Mouse (Mus musculus): Measurements from ENCODE around the gene Fam50b.

The Fam50b gene

DNA sequence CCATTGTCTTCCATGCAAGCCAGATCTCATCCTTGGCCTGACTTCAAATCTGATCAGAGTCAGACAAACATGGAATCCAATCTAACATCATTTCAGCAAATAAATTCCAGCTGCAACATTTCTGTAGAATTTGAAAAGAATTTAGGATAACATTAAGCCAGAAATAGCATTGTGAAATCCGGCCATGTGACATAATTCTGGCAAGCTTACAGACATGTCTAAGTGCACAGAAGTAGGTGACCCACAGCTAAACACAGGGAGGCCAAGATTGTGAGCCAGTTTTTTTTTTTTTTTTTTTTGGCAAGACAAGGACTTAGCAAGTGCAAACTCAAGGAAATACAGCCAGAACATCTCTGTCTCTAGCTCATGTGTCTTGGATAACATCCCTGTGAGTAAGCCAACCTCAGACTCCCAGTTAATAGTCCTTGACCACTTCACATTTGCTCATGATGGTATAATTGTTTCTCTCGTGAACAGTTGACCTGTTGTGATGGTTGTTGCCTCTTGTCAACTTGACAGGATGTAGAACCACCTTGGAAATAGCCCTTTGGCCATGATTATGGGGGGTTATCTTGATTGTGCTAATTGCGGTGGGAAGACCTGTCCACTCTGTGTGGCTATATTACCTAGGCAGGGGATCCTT lies 54.6 kb downstream of the Fam50b start:
- peak; percentile 72 for DNase-seq (ENCODE audit: extremely low read depth, insufficient read length, low spot score)

DNA sequence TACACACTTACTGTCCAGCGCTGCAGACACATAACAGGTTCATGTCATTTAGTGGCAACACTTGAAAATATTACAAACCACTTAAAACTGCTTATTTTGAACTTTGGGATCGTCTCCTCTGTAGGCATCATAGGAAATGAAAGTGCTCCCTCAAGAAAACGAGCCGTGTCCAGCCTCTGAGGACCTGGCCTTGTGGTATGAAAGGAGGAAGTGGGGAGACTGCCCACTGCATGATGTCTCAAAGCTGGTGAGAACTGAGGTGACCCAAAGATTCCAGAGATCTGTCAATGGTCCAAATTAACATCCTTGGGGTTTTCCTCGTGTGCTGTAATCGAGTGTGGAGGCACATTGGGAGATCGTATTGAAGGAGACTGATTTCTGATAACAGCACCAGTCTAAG lies 58.4 kb downstream of the Fam50b start:
- DNase-seq (ENCODE audit: extremely low read depth, insufficient read length, low spot score): no peak

DNA sequence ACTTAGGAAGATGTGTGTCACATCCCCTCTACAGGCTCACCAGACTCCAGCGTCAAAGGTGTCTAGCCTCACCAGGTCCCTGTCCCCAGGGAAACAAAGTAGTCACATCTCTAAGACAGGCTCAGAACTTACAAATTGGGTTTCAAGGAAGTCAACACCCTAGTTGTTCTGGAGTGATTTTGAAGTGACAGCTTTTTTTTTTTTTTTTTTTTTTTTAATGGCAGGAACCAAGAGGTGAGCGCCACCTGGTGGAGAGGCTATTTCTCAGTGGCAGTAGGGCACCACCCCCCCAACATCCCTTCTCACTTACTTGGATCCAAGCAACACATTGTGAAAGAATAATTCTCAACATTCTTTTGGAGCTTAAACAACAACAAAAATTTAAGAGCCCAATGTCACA lies 59.2 kb downstream of the Fam50b start:
- peak; percentile 27 for DNase-seq (ENCODE audit: extremely low read depth, insufficient read length, low spot score)

DNA sequence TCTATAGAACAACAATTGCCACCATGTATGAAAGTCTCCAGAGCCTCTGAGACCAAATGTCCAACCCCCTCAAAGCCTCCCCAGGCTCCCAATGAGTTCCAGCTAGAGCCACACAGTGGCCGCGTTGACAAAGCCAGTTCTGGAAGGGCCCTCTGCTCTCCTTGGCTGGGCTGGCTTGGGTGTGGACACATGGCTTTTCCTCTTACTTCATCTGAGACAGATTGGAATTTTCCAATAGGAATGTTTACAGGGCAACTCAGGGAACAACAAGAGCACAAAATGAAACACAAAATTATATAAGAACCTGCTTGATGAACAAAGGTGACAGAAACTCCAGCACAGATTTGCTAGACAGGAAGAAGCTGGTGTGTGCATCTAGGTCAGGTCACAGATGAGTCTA lies 59.8 kb downstream of the Fam50b start:
- no peak for DNase-seq (ENCODE audit: extremely low read depth, insufficient read length, low spot score)
